Mouse (Mus musculus) G1E (cell line): ENCODE measurements around the gene Apbb2.

ENCODE experiments used
- CTCF ChIP-seq: IDR thresholded peaks from 2 replicates; pipeline ENCODE4 v1.5.1; 2012; ENCODE audit warnings: low read depth, low read length, inconsistent platforms, mixed read lengths
- GATA2 ChIP-seq: IDR thresholded peaks from 2 replicates; pipeline ENCODE4 v1.6.1; 2012; ENCODE audit warnings: low read depth, low read length, inconsistent platforms, borderline replicate concordance
- POLR2AphosphoS5 ChIP-seq: IDR thresholded peaks from 2 replicates; pipeline ENCODE4 v1.6.1; 2012; ENCODE audit warnings: low read depth, low read length, inconsistent platforms; ENCODE audit not compliant: insufficient replicate concordance
- TAL1 ChIP-seq: conservative IDR thresholded peaks from 2 replicates; pipeline ENCODE4 v1.6.1; 2012; ENCODE audit warnings: low read depth, low read length, inconsistent platforms, mixed read lengths

DNA sequence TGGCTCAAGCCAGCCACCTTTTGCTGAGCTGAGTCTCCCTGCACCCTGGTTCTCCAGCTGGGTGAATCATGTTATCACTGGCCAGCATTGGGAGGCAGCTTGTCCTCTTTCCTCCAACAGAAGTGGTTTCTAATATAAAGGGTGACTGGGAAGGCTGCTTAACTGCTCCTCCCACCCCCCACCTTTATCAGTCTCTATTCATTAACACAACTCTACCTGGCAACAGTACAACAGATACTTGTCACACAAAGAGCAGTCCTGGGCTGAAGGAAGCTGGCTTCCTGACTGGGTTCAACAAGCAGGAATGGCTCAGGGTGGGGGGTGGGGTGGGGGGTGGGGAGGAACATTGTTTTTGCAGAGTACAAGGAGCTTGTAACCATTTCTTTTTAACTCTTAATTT lies 64.7 kb downstream of the Apbb2 start:
- TF ChIP-seq CTCF (no peak), POLR2AphosphoS5 (no peak), GATA2 (no peak), TAL1 (no peak)
